Mouse (Mus musculus) adrenal gland, postnatal 36 days (tissue): ENCODE measurements around the gene Calm5. TPM values are rescaled to one million over a fixed set of nuclear protein-coding genes. Genes with fewer than 3 reads are reported as not detected.

Experiments used
- total RNA-seq, 2 experiments: library from RNA; stranded (reverse); gene quantifications; 2 replicates each; pipeline ENCODE4 v1.2.3; 2021

Calm5 gene
- total RNA-seq, 2 experiments from 2014 or later = not detected

Other genes starting within 250 kb of the Calm5 start
- gene Fam208b, start 243.1 kb upstream of the Calm5 start, total RNA-seq = 10 to 100 TPM; 23.0 to 25.0 TPM
- gene Asb13, start 220.1 kb upstream of the Calm5 start, total RNA-seq = 10 to 100 TPM; 12.1 to 15.5 TPM
- gene Calml3, start 49.9 kb upstream of the Calm5 start, total RNA-seq = under 1 TPM; 0.33 to 0.36 TPM
- not detected for gene Calm4, start 16.4 kb upstream of the Calm5 start, total RNA-seq
- gene Net1, start 64.0 kb downstream of the Calm5 start, total RNA-seq = 100 to 1,000 TPM; 163 to 196 TPM
- not detected for gene Tubal3, start 64.1 kb downstream of the Calm5 start, total RNA-seq
- gene Ucn3, start 91.2 kb downstream of the Calm5 start, total RNA-seq = not detected
- gene Akr1c14, start 194.8 kb downstream of the Calm5 start, total RNA-seq = under 1 TPM; 0.89 TPM